Mouse (Mus musculus): ENCODE measurements around the gene Cdnf.

Gene Cdnf

GRCm38 (mm10) chr2:3512552-3513454 is at the start of gene Cdnf, which contains the start of the genes Gm45902 and Hspa14:
Gene Cdnf, plus strand, starts transcription at chr2:3513030.
Gene Gm45902, minus strand, starts transcription at chr2:3512790.
Gene Hspa14, minus strand, starts transcription at chr2:3512814.
- peak; percentile 98 for DNase-seq (ENCODE audit: low read depth, low spot score)

- DNase-seq (ENCODE audit: low read depth, low spot score): no peak
Observed at GRCm38 (mm10) chr2:3473891-3474290, 38.9 kb upstream of the Cdnf start.

- DNase-seq (ENCODE audit: low read depth, low spot score): peak; percentile 82
Observed at GRCm38 (mm10) chr2:3474361-3474805, 38.4 kb upstream of the Cdnf start.

GRCm38 (mm10) chr2:3474861-3475283 is 38.0 kb upstream of the Cdnf start, which contains the start of gene Suv39h2:
Gene Suv39h2, minus strand, starts transcription at chr2:3475031.
- DNase-seq (ENCODE audit: low read depth, low spot score): peak; percentile 89

- no peak for DNase-seq (ENCODE audit: low read depth, low spot score)
Observed at GRCm38 (mm10) chr2:3475746-3476251, 37.0 kb upstream of the Cdnf start.

- DNase-seq (ENCODE audit: low read depth, low spot score): no peak
Observed at GRCm38 (mm10) chr2:3480239-3480638, 32.6 kb upstream of the Cdnf start.

GRCm38 (mm10) chr2:3489816-3490215 is 23.0 kb upstream of the Cdnf start:
- DNase-seq (ENCODE audit: low read depth, low spot score): no peak

GRCm38 (mm10) chr2:3493833-3494409 is 18.9 kb upstream of the Cdnf start:
- DNase-seq (ENCODE audit: low read depth, low spot score): no peak

GRCm38 (mm10) chr2:3499543-3499942 is 13.3 kb upstream of the Cdnf start:
- no peak for DNase-seq (ENCODE audit: low read depth, low spot score)

GRCm38 (mm10) chr2:3500886-3501285 is 11.9 kb upstream of the Cdnf start:
- DNase-seq (ENCODE audit: low read depth, low spot score): no peak

- DNase-seq (ENCODE audit: low read depth, low spot score): peak; percentile 40
Observed at GRCm38 (mm10) chr2:3512076-3512475, 754 bp upstream of the Cdnf start.

- DNase-seq (ENCODE audit: low read depth, low spot score): no peak
Observed at GRCm38 (mm10) chr2:3522558-3522957, 9.7 kb downstream of the Cdnf start.

- no peak for DNase-seq (ENCODE audit: low read depth, low spot score)
Observed at GRCm38 (mm10) chr2:3526288-3526687, 13.5 kb downstream of the Cdnf start.

GRCm38 (mm10) chr2:3541307-3542079 is 28.7 kb downstream of the Cdnf start:
- no peak for DNase-seq (ENCODE audit: low read depth, low spot score)

- DNase-seq (ENCODE audit: low read depth, low spot score): no peak
Observed at GRCm38 (mm10) chr2:3546055-3546454, 33.2 kb downstream of the Cdnf start.

- DNase-seq (ENCODE audit: low read depth, low spot score): peak; percentile 71
Observed at GRCm38 (mm10) chr2:3546588-3546987, 33.8 kb downstream of the Cdnf start.

GRCm38 (mm10) chr2:3570186-3570585 is 57.4 kb downstream of the Cdnf start, which contains the start of gene Fam107b:
Gene Fam107b, plus strand, starts transcription at chr2:3570488.
- DNase-seq (ENCODE audit: low read depth, low spot score): no peak

GRCm38 (mm10) chr2:3570606-3571005 is 57.8 kb downstream of the Cdnf start:
- no peak for DNase-seq (ENCODE audit: low read depth, low spot score)

GRCm38 (mm10) chr2:3573883-3574282 is 61.1 kb downstream of the Cdnf start:
- DNase-seq (ENCODE audit: low read depth, low spot score): no peak

- no peak for DNase-seq (ENCODE audit: low read depth, low spot score)
Observed at GRCm38 (mm10) chr2:3575140-3575539, 62.3 kb downstream of the Cdnf start.

Measured in ES-CJ7 (cell line).